Mouse (Mus musculus) spleen, adult 18-20 months (tissue): Measurements from ENCODE around the gene Tenm3.

Source experiments
- DNase-seq, 2 experiments: peaks; one replicate each; pipeline ENCODE4 v3.0.0; 2022; ENCODE audit warnings: mixed read lengths in 2 of 2

Gene Tenm3

DNA sequence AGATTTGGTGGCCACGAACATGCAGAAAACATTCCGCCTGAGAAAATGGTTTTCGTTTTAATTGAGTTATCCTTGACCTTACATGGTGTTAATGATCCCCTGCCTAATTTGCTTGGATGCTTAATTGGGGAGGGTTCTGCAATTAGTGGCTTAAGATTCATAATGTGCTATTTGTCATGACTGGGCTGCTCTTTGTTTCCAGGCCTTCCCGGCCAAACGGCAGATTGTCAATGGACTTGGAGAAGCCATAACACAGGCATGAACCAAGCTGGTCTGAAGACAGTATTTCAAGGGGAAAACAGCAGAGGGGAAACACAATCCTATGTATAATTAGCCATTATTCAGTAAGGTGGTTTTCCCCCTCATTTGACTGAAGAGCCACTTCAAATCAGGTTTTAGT lies 606.8 kb downstream of the Tenm3 start:
- DNase-seq, result no peak

DNA sequence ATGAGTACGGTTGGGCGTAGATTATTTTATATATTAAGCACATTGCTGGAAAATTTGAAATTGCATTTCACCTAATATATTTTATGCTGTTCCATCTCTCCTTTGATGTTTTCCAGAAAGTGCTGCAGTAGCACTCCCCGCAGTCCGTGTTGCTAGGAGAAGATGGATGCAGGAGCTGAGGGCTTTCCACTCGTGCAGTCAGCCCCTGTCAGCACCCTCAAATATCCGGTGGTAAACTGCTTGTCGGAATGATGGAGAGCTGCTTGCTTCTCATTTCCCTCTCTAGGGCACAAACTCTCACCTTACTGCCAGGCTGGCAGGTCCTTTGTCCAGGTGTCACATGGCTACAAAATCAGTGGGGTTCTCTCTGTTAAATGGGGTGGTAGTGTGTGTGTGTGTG lies 610.8 kb downstream of the Tenm3 start:
- no peak for DNase-seq

DNA sequence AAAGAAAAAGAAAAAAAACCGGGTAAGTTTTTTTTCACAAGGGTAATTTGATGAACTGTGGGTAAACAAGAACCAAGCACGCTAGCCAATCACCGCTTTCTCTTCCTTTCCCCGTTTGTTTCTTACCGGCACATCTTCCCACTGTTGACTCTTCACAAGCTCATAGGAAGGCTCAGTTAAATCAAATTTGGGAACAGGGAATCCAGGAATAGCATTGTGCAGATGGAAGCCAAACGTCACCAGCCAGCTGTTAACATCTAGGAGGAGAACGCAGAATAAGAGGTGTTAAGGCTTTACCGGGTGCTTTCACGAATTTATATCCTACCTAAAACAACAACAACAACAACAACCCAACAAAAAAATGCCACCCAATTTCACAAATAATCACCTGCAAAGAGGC lies 611.9 kb downstream of the Tenm3 start:
- DNase-seq, result no peak

DNA sequence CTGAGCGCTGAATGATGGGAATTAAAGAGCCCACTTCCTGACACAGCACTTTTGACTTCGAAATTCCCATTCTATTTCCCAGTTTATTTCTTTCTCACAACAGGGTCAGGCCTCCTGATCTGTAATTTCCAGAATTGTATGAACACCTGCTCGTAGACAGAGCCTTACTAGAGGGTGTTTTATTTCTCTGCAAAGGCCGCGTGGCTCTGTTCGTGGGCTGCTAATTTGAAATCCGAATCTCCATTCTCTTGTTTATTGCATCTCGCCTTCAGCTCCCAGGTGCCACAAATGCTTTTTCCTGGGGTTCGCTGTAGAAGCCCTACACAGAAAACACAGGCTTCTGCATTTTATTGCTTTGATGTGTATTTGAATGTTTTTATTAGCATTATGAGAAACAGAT lies 612.4 kb downstream of the Tenm3 start:
- DNase-seq, result no peak

DNA sequence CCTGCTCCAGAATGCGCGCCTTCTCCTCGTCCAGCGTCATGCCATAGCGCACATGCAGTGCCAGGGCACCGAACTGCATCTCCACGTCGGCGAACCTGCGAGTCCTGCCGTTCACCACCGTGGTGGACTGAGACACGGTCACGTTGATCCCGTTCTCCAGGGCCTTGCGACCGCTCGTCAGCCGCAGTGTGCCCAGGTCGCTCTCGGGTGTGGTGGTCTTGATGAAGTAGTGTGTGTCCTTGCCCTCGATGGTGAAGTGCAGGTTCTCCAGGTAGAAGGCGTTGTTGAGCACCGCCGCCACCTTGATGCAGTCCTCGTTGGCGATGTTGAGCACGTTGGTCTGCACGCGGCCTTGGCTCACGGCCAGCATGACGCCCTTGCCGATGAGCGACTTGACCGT lies 615.1 kb downstream of the Tenm3 start:
- DNase-seq, result no peak

DNA sequence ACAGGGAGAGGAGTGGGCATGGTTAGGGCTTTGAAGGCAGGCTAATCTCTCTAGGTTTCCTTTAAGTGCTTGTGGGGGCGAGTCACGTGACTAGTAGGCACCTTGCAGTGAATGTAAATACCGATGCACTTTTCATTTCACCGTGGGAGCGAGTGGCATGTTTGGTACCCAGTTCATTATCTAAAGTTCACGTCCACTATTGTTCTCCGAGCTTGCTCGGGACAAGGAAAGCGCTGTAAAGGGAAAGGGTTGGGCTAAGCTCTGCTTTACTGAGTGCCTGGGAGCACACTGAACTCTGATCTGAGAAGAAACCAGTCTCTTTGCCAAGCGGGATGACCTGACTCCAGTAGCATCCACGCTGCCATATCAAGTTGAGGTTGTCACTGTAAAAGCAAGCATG lies 619.0 kb downstream of the Tenm3 start:
- no peak for DNase-seq

DNA sequence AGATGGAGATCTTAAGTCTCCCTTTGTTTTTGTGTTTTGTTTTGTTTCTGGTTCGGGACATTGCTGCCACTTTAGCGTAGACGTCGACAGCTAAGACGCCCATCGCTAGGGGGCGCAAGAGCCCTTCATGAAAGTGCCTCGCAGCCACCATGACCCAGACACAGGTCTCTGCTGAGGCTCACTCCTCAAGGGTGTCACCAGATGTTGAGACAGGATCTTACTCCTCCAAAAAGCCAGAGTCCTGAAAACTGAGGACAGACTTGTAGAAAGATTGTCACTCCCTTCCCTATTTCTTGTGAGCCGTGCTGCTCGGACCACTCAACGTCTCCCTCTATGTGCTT lies 621.4 kb downstream of the Tenm3 start:
- DNase-seq, result peak in 1 of 2 experiments; percentile 46

DNA sequence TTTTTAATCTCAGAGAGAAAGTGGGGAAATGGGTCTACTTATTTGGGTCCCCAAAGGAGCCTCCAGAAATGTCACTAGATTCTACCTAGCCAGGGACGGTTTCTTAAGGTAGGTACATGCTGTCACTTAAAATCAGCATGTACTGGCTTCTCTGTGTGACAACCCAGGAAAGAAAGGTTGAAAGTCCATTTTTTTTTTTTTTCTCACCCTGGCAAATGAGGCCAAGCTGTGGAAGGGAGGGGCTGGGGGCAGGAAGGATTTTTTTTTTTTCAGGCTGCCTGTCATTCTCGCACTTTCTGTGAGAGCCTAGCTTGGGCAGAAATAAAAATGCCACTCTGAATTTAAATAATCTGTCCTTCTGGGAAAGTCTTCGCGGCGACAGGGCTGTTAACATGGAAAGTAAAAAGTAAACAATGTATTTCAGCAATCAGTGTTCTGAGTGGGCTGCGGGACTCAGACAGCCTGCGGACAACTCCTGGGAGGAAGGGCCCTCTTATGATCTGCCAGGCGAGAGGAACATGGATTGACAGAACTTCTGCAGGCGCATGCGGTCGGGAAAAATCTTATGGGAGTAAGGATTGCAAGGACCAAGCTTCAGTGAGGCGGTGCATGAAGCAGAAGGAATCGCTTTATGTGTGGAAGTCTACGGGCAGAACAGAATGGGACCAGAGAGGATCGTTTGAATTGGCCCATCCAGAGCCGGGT lies 621.9 kb downstream of the Tenm3 start:
- no peak for DNase-seq

DNA sequence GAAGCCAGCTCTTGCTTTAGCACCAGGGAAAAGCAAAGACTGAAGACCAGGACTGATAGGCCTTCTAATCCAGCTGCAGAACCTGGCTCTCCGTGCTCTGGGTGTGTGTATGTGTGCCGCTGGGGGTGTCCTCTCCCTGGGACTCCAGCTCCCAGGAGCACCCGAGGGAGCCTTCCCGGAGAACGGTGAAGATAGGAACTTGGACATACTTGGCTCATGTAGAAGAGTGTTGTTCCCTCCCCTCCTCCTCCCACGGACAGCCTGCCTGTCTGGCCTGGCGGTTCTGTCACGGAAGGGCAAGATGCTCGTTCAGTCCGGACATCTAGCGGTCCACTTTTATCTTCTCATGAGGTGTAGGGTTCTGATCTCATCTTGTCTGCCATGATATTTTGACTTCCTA lies 622.4 kb downstream of the Tenm3 start:
- no peak for DNase-seq

DNA sequence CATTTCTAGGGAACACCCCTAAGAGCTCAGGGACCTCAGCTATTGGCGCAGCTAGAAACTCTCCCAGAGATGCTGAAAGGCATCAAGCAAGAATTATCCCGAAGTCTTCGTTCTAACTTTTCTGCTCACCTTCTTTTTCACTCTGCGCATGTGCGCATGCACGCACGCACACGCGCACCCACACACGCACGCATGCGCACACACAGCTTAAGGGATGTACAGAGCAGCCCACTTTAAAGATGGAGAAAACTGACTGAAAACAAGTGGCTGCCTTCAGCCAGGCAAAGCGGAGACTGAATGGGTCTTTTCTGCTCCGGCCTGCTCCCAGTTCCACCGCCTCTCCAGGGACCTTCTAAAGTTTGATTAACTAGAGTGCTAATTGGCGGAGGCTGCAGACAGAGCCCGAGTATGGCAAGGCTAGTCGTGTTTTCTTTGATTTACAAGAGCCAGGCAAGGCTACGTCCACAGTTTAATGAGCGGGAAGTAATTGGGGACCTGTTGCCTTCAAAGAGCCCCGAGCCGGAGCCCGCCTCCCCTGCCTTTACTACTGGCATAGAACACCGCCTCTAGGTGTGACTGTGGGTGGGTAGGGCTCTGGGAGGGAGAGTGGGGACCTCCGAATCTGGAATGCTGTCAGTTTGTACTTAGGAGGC lies 623.1 kb downstream of the Tenm3 start:
- DNase-seq, result no peak

DNA sequence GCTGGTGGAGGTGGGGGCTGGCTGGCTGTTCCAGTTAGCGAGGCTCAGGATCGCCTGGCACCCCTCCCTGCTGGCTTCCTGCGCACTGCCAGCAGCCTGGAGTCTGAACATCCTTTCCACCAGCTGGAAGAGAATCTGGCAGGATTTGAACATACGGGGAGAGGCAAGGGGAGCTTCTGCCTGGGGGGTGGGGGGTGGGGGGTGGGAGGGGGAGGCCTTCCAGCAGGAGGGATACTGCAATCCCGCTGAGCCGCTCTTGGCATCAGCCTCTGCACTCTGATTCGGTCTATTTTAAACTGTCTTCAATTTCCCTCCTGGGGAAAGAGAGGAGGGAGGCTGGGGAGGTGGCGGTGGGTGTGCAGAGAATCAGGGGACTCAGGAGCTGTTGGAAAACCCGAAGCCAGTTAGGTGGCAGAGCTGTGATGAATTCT lies 628.7 kb downstream of the Tenm3 start:
- no peak for DNase-seq

DNA sequence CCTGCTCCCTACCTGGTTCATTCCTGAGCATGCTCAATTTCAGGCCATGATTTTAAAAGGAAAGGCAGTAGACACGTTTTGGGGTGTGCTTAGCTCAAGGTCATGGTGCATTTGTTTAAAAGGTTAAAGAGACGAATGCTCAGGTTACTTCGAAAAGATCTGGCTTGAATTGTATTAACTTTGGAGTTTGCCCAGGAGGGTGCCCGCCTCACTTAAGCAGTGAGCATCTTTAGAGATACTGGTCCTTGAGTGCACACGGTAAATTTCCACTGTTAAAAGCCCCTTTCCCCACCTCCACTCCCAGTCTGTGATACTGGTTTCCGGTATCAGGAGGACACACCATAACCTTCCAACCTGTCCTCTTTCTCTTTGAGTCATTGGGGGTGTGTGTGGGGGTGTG lies 629.4 kb downstream of the Tenm3 start:
- DNase-seq, result no peak

DNA sequence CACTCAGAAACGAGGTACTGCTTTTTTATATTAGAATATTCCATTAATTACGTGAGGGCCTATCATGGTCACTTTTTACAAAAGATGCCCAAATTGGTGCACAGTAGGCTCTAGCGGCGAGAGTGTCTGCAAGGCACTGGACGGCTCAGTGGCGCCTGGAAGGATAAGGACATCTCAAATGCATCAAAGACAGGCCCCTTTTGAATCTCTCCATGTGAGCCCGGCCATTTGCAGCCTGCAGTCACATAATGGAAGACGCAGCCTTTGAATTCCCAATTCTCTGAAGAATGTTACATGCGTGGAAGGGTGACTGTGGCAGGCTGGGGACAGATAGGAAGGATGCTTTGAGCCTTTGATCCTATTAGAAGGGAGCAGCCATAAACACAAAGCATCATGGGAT lies 631.8 kb downstream of the Tenm3 start:
- DNase-seq, result no peak

DNA sequence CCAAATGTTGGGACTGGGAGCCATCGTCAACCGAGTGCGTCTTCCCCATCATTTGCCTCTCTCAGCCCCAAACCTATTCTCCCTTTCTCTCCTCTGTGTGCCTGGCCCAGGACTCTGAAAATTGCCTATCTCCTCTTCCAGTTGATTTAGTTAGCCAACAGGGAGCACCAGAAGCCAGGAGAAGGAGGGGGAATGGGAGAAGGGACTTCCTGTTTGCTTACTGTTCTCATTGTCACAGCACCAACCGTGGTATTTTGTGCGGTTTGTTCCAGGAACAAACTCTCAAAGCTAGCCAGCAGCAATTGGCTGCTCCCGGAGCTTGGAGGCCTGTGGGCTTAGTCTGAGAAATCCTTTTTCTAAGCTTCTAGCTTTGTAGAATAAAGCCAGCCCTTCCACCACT lies 636.2 kb downstream of the Tenm3 start:
- DNase-seq, result no peak

DNA sequence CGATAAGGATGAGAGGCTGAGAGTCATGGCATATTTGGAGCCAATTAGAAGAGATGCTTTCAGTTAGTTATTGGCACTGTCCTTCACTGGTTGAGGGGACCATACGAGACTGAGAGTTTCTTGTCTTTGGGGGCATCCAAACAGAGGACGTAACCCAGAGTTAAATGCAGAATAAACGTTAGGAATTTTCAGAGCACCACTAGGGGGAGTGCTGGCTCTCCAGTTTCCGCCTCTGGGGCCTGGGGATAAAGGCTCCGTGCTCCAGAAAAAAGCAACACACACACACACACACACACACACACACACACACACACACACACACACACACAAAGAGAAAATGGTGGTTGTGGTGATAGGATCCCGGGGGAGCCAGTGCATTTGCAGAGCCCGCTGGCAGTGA lies 636.8 kb downstream of the Tenm3 start:
- DNase-seq, result no peak

DNA sequence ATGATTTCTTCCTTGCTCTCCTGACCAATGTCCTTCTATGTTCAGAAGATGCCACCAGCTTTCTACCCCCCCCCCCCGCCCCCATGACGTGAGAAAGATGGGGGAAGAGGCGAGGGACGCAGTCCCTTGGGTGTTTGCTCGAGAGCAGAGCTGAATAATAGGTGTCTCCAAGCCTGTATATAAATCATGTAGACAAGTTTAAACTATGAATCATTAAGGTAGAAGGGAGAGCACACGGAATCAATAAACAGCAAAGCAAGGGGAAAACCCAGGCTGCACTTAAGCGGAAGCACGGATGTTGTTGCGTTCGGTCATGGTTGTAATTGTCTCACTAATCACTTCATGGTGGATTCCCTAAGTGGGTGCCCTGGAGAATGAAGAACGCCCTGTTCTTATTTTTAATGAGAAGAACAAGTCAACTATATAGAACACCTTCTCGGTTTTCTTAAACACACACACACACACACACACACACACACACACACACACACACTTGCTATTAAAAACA lies 638.9 kb downstream of the Tenm3 start:
- no peak for DNase-seq

DNA sequence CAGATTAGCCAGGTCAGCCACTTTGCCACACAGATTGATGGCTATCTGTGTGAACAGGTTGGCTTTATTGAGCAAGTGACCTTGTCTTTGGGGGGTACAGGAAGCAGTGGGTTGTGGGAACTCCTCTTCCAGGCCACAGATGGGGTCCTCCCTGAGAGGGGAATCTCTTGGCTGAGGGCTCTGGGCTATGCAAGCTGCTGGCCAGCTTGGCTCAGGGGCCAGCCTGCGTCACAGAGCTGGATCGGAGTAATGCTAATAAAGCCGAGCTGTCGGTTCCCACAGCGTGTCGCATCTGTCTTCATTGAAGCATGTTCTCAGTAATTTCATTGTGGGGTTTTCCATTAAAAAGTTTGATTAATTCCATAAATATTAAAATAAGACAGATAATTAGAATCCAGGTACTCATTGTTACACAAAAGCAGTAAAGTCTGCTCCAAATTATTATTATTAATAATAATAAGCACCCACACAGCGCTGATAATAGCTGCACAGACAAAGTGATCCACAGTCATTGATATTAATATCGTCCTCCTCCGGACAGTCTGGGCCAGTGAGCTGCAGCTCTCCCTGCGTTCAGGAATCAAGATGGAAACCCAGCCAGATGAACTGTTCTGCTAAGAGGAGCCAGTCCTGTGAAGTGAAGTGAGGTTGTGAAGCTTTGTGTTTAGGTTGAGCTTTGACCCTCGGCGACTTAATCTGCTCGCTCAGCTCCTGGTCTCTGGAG lies 639.5 kb downstream of the Tenm3 start:
- no peak for DNase-seq

DNA sequence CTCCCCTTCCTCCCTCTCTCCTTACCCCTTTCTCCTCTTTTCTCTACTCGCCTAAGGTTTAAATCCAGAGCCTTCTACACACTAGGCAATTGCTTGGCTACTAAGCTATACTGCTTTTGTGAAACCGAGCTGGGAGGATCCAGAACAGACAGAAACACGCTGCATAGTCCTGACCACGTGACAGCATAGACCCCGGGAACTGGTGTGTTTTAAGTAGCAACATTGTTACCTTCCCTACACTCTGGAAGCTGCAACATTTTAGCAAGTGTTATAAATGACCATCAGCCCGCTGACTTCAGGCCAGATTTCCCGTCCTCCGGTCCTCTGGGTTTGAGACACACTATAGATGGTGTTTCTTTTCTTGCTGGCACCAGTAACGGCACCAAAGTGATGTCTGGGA lies 640.1 kb downstream of the Tenm3 start:
- no peak for DNase-seq

DNA sequence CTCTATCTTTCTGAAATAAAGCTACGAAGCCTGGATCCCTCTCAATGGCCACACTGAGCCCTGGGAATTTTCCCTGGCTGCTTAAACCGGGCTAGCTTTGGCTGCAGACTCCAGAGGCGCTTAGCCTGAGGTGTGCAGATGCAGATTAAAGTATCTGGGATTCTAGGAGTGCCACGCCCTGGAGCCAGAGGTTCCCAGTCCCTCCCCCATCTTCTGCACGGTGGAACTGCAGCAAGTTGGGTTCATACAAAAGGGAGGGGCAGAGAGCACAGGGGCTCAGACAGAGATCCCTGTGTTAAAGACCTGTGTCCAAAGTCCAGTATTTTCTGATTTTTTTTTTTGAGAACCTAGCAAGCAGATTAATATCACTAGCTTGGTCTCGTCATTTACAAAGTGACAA lies 640.6 kb downstream of the Tenm3 start:
- DNase-seq, result no peak

DNA sequence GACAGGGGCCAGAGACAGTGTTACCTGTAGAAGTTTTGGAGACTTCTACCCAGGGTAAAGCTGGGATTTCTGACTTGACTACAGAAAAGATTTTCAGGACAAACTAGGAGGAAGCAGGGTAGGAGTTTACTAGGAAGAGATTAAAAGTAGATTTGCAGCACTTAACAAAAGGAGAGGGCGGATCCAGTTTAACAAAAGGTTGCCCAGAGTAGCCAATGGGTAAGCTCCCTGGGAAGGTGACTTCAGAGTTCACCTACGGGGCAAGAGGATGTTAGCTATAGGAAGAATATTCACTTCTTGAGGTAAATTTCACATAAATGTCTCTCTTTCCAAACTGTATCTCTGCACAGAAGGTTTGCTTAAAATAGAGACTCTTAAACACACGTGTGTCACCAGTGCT lies 641.1 kb downstream of the Tenm3 start:
- DNase-seq, result no peak

DNA sequence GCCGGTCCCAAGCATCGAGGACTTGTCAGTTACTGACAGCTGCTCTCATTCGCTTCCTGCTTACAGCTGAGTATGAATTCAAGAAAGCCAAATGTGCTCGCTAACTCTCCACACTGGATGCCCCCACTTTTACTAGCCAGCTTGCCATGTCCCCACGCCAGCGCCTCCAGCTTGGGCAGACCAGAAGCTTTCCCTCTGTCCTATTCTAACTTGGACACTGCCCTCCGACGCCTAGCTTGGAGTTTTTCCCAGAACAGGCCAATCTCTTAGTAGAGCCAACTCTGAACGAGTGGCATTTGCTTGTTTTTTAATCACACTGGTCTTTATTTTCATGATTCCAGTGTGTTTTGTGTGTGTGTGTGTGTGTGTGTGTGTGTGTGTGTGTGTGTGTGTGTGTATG lies 644.6 kb downstream of the Tenm3 start:
- DNase-seq, result no peak

DNA sequence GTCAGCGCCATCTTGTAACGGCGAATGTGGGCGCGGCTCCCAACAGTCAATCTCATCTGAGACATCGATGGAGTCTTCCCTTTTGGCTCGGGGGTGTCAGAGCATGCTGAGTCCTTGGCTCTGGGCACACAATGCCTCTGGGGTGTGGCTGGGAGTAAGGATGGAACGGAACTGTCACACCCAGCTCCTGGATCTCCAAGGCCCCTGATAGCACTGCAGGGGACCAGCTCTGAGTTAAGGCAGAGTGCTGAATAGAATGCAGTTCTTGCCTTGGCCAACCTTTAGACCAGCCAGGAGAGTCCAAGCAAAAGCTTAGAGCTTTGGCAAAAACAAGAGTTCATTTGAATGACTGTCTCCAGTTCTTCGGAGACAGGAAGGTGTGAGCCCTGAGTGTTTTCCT lies 647.8 kb downstream of the Tenm3 start:
- DNase-seq, result no peak

DNA sequence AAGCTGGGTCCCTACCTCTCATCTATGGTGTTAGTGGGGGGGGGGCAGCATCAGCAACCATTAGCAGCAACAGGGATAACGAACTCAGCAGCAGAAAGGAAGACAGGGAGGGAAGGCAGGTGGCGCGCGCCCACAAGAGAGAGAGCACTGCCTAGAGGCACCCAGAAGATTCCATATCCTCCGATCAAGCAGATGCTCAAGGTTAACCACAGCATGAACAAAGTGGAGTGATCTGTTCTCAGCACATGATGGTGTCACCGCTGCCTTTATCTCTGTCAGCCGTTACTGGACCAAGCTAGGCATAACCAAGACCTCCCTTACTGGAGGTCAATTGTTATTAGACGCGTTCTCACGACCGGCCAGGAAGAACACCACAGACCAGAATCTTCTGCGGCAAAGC lies 655.2 kb downstream of the Tenm3 start:
- DNase-seq, result no peak

DNA sequence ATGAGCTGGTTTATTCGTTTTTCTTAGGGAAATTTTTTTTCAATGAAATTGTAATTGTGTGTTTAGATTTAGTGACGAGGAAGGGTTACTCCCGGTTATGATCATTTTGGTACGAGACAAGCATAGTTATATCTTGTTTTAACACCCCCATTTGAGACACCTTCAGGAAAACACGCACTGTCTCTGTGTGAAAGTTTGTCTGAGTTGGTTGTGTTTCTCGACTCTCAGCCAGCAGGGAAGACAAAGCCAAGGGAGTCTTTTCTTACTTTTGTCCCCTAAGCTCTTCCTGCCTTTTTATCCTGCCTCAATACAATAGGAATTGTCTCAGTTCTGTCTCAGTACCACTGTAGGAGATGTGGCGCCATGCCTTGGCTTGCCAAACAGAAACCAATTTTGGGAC lies 660.0 kb downstream of the Tenm3 start:
- no peak for DNase-seq
